Mouse (Mus musculus) limb, embryonic 10.5 days (tissue): ENCODE data around the gene Snx25. TPM values are rescaled to one million over a fixed set of nuclear protein-coding genes. Genes with fewer than 3 reads are reported as not detected.
"Not testable (repeated sequence)": the region's sequence is repeated elsewhere in the genome, so short reads cannot be mapped to it uniquely, and the experiment has no call there.

Experiments used
- DNase-seq: peaks from one replicate; pipeline ENCODE4 v3.0.0-alpha.2; 2017; ENCODE audit warnings: low spot score
- H3K27ac ChIP-seq: fragments of 300-500 bp; sonication (generic); 2 replicates; pipeline ENCODE4 v1.5.1; 2016; ENCODE audit warnings: mild to moderate bottlenecking
- H3K27me3 ChIP-seq: fragments of 300-500 bp; sonication (generic); 2 replicates; pipeline ENCODE4 v1.6.1; 2016; ENCODE audit warnings: low read depth, mild to moderate bottlenecking; ENCODE audit not compliant: poor library complexity, severe bottlenecking
- H3K36me3 ChIP-seq: fragments of 300-500 bp; sonication (generic); 2 replicates; pipeline ENCODE4 v1.6.1; 2016; ENCODE audit warnings: mild to moderate bottlenecking, moderate library complexity
- H3K4me1 ChIP-seq: fragments of 300-500 bp; sonication (generic); 2 replicates; pipeline ENCODE4 v1.6.1; 2016
- H3K4me3 ChIP-seq: fragments of 300-500 bp; sonication (generic); 2 replicates; pipeline ENCODE4 v1.5.1; 2016; ENCODE audit warnings: mild to moderate bottlenecking, moderate library complexity
- H3K9me3 ChIP-seq: fragments of 300-500 bp; sonication (generic); replicated peaks from 2 replicates; pipeline ENCODE4 v1.6.1; 2016; ENCODE audit warnings: mild to moderate bottlenecking
- WGBS: fragments of 180-500 bp; shearing (Covaris S2); methylation state at CpG from one replicate; pipeline ENCODE4 v1.1.7; 2016; 5-methylcytosine and 5-hydroxymethylcytosine counted together
- polyA plus RNA-seq: library from polyadenylated mRNA; unstranded; fragments of >200 nt; fragmentation: Nextera tagmentation; extraction: Ambion mirVana; gene quantifications from 2 replicates; pipeline ENCODE4 v1.2.1, GENCODE M21; 2016

The Snx25 gene
- polyA plus RNA-seq, 1 experiment from 2014 or later = 3.7 TPM

DNA sequence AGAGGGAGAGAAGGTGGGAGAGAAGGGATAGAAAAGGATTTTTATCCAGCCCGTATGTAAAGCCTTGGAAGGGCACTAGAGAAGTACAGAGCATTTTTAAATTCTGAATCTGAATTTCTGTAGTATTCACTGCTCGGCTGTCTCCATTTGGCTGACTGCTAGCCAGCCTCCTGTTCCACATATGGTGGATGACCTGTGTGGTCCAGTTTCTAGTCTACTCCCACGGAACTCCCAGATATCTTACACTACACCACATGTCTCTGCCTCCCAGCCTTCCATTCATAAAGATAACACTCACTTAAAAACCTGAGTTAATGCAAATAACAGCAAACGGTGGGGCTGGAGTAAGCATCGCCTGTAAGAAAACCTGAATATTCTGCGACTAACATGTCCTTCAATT is 2.7 kb downstream of the Snx25 start:
- no peak overlapping the region for H3K27ac ChIP-seq
- no peaks in the 10 kb centered on the region for H3K36me3 ChIP-seq
- H3K27me3 ChIP-seq = peaks cover 32% of the 10 kb centered on the region
- no peak overlapping the region for H3K4me3 ChIP-seq
- H3K9me3 ChIP-seq = no peaks in the 10 kb centered on the region
- no peak for DNase-seq
- 74% methylated on average over 6 of the region's 6 CpGs for WGBS
- peaks cover 14% of the 10 kb centered on the region for H3K4me1 ChIP-seq

DNA sequence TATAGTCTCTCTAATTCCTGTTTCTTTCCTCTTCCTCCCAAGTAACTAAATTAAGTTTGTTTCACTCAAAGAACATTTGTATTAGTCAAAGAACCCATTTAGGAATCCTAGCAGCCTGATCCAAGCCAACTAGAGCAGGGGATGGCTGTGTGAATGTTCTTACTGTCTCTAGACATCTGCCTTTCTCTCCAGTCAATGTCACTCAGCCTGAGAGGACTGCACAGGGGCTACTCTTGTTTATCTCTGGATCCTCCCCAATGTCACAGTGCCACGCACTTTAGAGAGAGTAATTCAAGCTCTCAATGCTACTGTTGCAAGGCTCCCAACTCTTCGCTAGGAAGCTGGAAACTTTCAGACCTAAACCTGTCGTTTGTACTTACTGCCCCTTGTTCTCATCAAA is 5.8 kb downstream of the Snx25 start:
- Histone ChIP-seq H3K36me3 (no peaks in the 10 kb centered on the region), H3K4me1 (peaks cover 9% of the 10 kb centered on the region), H3K9me3 (no peaks in the 10 kb centered on the region), H3K27me3 (peaks cover 15% of the 10 kb centered on the region; the same call in 1 of the 2 replicates), H3K4me3 (no peak overlapping the region), H3K27ac (no peak overlapping the region)
- no peak for DNase-seq
- WGBS = 53% methylated on average over 3 of the region's 3 CpGs

DNA sequence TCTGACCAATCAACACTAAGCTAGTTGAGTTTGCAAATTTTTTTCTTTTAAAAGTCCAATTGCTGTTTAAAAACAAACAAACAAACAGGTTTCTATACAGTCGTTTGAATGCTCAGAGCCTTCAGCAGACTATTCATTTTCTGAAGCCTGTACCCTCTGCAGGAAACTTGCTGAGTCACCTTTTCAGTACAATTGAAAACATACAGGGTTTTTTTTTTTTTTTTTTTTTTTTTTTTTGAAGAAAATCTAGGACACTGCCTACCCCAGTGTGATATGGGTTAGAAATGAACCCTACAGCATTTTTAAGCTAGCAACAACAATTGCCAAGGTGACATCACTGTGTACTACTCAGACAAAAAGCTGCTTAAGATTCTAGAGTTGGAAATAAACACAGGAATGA is 8.0 kb downstream of the Snx25 start:
- Histone ChIP-seq H3K36me3 (no peaks in the 10 kb centered on the region), H3K27me3 (no peaks in the 10 kb centered on the region), H3K27ac (no peak overlapping the region), H3K4me3 (no peak overlapping the region), H3K9me3 (no peaks in the 10 kb centered on the region), H3K4me1 (peaks cover 6% of the 10 kb centered on the region; the same call in 1 of the 2 replicates)
- 64% methylated on average over 1 of the region's 1 CpGs for WGBS
- no peak for DNase-seq

DNA sequence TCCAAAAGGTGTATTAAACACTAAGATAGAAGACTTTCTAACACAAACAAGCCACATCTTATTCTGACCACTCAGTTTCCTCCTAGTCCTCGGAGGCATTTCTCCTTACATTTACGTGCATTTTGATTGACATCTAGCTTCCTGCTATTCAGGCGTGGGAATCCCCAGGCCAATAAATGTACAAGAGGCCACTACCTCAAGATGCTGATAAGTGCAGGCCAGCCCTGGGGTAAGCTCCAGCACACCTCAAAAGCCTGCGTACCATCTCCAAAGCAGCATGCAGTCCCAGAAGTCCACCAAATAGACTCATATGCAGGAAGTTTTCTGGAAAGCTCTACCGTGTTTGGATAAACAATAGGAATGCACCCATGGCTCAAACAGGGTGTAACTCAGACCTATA is 8.5 kb downstream of the Snx25 start:
- Histone ChIP-seq H3K4me3 (no peak overlapping the region), H3K27me3 (no peaks in the 10 kb centered on the region), H3K36me3 (no peaks in the 10 kb centered on the region), H3K9me3 (no peaks in the 10 kb centered on the region), H3K4me1 (peaks cover 6% of the 10 kb centered on the region; the same call in 1 of the 2 replicates), H3K27ac (no peak overlapping the region)
- no peak for DNase-seq
- WGBS = 77% methylated on average over 5 of the region's 5 CpGs

- no peaks in the 10 kb centered on the region for H3K27me3 ChIP-seq
- no peak for DNase-seq
- no peaks in the 10 kb centered on the region for H3K9me3 ChIP-seq
- 0 out of 2 replicates have a peak, but pooled peaks cover 4% of the 10 kb centered on the region for H3K4me1 ChIP-seq
- no peaks in the 10 kb centered on the region for H3K36me3 ChIP-seq
- no peak overlapping the region for H3K27ac ChIP-seq
- no peak overlapping the region for H3K4me3 ChIP-seq
- 89% methylated on average over 4 of the region's 4 CpGs for WGBS
Observed at GRCm38 (mm10) chr8:46142498-46143081, 9.4 kb downstream of the Snx25 start.

DNA sequence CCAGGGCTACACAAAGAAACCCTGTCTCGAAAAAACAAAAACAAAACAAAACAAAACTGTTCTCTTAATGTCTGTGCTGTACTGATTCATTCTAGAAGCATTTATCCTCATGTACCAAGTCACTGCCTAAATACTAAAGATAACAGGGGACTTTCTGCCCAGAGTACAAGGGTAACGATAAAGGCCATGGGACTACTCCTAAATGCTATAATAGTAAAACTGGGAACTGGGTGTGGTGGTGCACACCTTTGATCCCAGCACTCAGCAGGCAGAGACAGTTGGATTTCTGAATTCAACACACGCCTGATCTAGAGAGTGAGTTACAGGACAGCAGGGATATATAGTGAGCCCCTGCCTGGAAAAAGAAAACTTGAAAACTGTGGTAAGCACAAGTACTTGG is 10.3 kb downstream of the Snx25 start:
- Histone ChIP-seq H3K36me3 (no peaks in the 10 kb centered on the region), H3K27ac (no peak overlapping the region)
- 94% methylated on average over 3 of the region's 3 CpGs for WGBS

GRCm38 (mm10) chr8:46140376-46141120 is 11.4 kb downstream of the Snx25 start:
- Histone ChIP-seq H3K36me3 (no peaks in the 10 kb centered on the region), H3K4me1 (0 out of 2 replicates have a peak, but pooled peaks cover 4% of the 10 kb centered on the region), H3K27ac (no peak overlapping the region), H3K4me3 (no peak overlapping the region), H3K27me3 (no peaks in the 10 kb centered on the region), H3K9me3 (no peaks in the 10 kb centered on the region)
- no peak for DNase-seq
- WGBS = 92% methylated on average over 9 of the region's 9 CpGs

More for the DNA sequence above, 10.3 kb downstream of the Snx25 start:
- Histone ChIP-seq H3K27me3 (no peaks in the 10 kb centered on the region), H3K4me3 (no peak overlapping the region), H3K9me3 (no peaks in the 10 kb centered on the region), H3K4me1 (0 out of 2 replicates have a peak, but pooled peaks cover 4% of the 10 kb centered on the region)
- no peak for DNase-seq

- H3K27me3 ChIP-seq = no peaks in the 10 kb centered on the region
- 92% methylated on average over 10 of the region's 10 CpGs for WGBS
- H3K27ac ChIP-seq = no peak overlapping the region
- peaks cover 5% of the 10 kb centered on the region; the same call in 1 of the 2 replicates for H3K36me3 ChIP-seq
- no peak overlapping the region for H3K4me3 ChIP-seq
- DNase-seq = no peak
- no peaks in the 10 kb centered on the region for H3K4me1 ChIP-seq
- H3K9me3 ChIP-seq = no peaks in the 10 kb centered on the region
Observed at GRCm38 (mm10) chr8:46137843-46138596, 13.9 kb downstream of the Snx25 start.

DNA sequence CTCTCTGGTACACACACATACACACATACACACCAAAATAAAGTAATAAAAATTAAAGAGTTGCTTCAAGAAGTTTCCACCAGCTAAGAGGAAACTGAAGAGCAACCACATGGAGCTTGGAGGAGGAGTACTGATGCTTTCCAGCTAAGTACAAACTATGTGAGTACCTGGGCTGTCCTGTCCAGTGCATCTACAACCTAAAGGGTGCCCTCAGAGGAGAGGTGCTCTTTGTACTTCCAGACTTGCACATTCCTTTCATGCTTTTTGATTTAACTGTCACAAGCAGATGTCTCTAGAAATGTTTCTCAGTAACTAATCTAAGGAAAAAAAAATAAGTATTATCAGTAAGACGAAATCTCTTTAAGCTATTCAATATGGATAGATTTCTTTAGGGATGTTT is 14.6 kb downstream of the Snx25 start:
- no peak for DNase-seq
- H3K4me1 ChIP-seq = no peaks in the 10 kb centered on the region
- no peaks in the 10 kb centered on the region for H3K9me3 ChIP-seq
- H3K4me3 ChIP-seq = no peak overlapping the region
- 94% methylated on average over 1 of the region's 1 CpGs for WGBS
- H3K36me3 ChIP-seq = peaks cover 5% of the 10 kb centered on the region; the same call in 1 of the 2 replicates
- H3K27ac ChIP-seq = no peak overlapping the region
- no peaks in the 10 kb centered on the region for H3K27me3 ChIP-seq

DNA sequence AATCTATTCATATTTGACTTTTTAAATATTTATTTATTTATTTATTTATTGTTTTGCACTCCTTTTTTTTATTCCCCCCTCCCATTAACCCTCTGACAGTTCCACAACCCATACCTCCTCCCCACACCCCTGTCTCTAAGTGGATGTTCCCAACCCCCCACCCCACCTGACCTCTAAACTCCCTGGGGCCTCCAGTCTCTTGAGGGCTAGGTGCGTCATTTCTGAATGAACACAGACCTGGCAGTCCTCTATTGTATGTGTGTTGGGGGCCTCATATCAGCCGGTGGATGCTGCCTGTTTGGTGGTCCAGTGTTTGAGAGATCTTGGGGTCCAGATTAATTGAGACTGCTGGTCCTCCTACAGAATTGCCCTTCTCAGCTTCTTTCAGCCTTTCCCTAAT is 16.4 kb downstream of the Snx25 start:
- H3K27me3 ChIP-seq, DNase-seq, H3K4me1 ChIP-seq, H3K9me3 ChIP-seq, H3K36me3 ChIP-seq, H3K27ac ChIP-seq, H3K4me3 ChIP-seq: not testable (repeated sequence)
- 93% methylated on average over 2 of the region's 2 CpGs for WGBS

DNA sequence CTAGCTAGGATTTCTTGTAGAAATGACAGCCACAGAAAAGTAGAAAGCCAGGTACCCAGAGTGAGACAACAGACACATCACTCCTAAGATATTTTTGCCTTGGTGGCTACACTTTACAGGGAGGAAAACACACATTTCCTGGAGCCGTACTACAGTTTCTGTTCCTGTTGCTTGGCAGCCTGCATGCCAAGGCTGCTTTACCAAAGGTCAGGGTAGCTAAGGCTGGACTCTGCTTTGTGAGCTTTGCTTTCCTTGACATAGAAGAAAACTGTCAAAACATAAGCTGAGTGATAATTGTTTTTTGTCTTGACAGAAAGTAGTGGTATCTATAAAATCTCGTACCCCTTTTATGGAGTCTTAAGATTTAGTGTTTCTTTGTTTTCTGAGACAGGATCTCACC is 21.5 kb downstream of the Snx25 start:
- Histone ChIP-seq H3K27ac (no peak overlapping the region), H3K9me3 (no peaks in the 10 kb centered on the region), H3K36me3 (peaks cover 5% of the 10 kb centered on the region; the same call in 1 of the 2 replicates), H3K27me3 (no peaks in the 10 kb centered on the region), H3K4me3 (no peak overlapping the region), H3K4me1 (no peaks in the 10 kb centered on the region)
- 86% methylated on average over 2 of the region's 2 CpGs for WGBS
- no peak for DNase-seq

DNA sequence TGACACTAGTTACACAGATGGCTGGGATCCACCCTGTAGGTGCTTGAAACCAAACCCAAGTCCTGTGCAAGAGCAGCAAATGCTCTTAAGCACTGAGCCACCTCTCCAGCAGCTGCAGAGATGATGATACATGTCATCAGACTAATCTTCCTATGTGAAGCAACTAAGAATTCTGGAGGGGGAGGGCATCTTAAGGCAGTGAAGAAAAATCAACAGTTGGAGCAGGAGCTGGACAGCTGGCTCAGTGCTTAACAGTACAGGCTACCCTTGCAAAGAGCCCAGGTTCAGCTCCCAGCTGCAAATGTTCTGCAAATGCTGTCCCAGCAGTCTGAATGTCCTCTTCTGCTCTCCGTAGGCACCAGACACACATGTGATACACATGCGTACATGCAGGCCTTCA is 29.5 kb downstream of the Snx25 start:
- no peak overlapping the region for H3K27ac ChIP-seq
- H3K27me3 ChIP-seq = no peaks in the 10 kb centered on the region
- H3K9me3 ChIP-seq = no peaks in the 10 kb centered on the region
- WGBS = 95% methylated on average over 2 of the region's 2 CpGs
- H3K36me3 ChIP-seq = no peaks in the 10 kb centered on the region
- H3K4me1 ChIP-seq = no peaks in the 10 kb centered on the region
- no peak for DNase-seq
- no peak overlapping the region for H3K4me3 ChIP-seq

DNA sequence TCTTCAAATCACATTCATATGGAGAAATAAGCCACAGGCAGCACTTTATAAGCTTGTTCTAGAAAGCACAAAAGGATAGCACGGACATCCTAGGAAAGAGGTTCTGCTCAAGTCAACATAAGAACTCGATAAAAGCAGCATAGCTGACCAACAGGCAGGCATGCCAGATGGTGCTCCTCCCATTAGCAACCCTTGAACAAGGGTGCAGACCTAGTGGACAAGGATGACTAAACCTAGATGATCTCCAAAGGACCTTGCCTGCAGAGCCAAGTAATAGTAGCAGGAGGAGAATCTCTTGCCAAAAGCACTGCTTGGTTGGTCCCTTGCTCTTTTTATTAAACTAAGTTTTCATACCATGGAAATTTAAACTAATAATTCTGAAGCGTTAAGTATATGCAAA is 32.8 kb downstream of the Snx25 start:
- no peaks in the 10 kb centered on the region for H3K4me1 ChIP-seq
- no peaks in the 10 kb centered on the region for H3K9me3 ChIP-seq
- H3K36me3 ChIP-seq = no peaks in the 10 kb centered on the region
- DNase-seq = no peak
- H3K27ac ChIP-seq = no peak overlapping the region
- H3K4me3 ChIP-seq = no peak overlapping the region
- WGBS = 96% methylated on average over 3 of the region's 3 CpGs
- no peaks in the 10 kb centered on the region for H3K27me3 ChIP-seq
